Mouse (Mus musculus): Measurements from ENCODE around the gene Slc37a1. TPM values are rescaled to one million over a fixed set of nuclear protein-coding genes. Genes with fewer than 3 reads are reported as not detected.
A peak's percentile ranks its signal among the peaks of the same experiment; 100 is the strongest.
"Not testable (repeated sequence)": the region's sequence is repeated elsewhere in the genome, so short reads cannot be mapped to it uniquely, and the experiment has no call there.

The Slc37a1 gene
- total RNA-seq, 2 experiments from 2014 or later, result 3.9 to 8.1 TPM

DNA sequence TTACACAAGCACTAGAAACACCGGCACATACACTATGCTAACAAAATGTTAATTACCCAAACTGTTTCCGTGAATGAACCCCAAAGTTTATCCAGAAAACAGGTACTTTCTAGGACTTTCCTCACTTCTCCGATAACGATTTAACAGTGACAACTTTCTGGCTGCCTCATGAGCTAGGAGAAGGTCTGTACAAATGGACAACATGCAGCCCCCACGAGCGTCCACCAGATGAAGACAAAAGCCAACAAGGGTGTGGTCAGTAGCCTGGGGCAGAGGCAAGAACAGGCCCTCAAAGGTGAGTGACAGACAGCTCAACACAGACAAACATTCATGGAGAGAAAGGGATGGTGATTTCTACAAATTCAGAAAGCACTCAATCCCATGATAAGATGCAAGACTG lies 19.0 kb upstream of the Slc37a1 start:
- ATAC-seq (ENCODE audit: poor library complexity, severe bottlenecking), result no peak

DNA sequence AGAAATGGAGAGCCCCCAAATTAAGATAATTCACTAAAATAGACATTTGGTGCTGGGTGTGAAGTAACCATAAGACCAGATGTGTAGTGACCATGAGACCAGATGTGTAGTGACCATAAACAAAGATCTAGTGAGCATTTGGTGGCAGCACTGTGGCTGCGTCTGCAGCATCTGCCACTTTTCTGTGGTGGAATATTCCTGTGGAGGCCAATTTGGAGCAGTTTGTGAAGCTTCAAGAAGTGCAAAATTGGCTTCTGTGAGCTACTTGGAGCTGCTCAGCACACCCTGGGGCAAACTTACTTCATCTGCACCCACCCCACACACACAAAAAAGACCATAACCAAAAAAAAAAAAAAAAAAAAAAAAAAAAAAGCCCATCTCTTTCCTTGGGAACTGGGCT lies 18.6 kb upstream of the Slc37a1 start:
- no peak for ATAC-seq (ENCODE audit: poor library complexity, severe bottlenecking)

DNA sequence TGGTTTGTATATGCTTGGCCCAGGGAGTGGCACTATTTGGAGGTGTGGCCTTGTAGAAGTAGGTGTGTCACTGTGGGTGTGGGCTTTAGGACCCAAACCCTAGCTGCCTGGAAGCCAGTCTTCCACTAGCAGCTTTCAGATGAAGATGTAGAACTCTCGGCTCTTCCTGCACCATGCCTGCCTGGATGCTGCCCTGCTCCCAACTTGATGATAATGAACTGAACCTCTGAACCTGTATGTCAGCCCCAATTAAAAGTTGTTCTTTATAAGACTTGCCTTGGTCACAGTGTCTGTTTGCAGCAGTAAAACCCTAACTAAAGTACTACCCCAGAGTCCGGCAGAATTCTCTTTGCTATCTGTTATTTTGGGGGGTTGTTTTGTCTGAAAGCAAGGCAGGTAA lies 16.8 kb upstream of the Slc37a1 start:
- ATAC-seq (ENCODE audit: poor library complexity, severe bottlenecking), result no peak

DNA sequence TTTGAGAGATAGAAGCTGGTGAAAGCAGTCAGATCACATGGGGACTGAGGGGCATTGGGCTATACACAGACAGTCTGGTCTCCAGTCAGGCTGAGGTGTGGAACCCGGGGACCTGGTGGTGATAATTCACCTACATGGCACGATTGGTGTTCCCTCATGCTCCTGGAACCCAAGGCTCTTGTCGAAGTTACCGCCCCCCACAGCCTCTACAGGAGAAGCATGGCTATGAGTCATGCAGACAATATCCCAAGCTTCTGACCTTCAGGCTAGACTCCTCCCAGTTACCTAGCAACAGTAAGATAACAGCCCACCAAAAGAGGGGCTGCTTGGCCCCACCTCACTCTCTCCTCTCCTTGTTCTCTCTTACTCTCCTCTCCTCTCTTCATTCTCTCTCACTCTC lies 16.3 kb upstream of the Slc37a1 start:
- ATAC-seq (ENCODE audit: poor library complexity, severe bottlenecking), result no peak

DNA sequence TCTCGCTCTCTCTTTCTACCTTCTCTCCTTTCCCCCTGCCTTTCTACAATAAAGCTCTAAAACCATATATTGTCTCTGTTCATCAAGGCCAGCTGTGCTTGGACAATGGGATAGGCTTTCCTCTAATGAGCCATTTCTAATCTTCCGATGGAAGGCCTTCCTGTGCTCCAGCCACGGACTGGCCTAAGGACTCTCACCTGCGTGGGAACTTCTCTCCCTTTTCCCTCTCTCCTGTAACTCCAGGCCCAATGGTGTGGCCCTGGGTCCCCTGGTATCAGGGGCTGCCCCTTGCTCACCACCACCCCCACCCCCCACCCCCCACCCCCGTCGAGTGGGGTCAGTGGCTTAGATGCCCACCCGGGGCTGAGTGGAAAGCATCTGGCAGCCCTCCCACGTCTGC lies 15.9 kb upstream of the Slc37a1 start:
- not testable (repeated sequence) for ATAC-seq (ENCODE audit: poor library complexity, severe bottlenecking)

DNA sequence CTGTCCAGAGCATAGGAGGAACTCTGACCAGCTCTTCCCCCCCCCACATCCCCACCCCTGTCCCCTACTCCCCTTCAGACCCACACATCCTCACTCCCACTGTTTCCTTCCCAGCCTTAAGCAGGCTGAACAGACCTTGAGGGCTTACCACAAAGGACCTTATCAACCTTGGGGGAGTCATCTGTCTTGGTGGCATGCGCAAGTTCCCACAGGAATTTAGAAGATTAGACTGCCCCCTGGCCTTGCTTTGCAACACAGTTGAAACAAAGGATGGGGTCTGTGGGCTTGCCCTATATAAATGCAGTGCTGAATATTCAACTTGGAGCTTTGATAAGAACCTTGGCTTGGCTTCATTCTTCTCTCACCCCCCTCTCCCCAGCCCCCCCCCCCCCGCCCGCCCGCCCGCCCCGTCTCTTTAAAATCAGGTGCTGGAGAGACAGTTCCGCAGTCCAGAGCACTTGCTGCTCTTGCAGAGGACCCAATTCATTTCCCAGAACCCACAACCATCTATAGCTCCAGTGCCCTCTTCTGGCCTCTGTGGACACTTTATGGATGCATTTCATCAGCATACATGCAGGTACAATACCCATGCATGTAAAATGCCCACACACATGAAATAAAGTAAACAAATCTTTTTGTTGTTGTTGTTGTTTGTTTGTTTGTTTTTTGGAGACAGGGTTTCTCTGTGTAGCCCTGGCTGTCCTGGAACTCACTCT lies 15.3 kb upstream of the Slc37a1 start:
- ATAC-seq (ENCODE audit: poor library complexity, severe bottlenecking), result no peak

DNA sequence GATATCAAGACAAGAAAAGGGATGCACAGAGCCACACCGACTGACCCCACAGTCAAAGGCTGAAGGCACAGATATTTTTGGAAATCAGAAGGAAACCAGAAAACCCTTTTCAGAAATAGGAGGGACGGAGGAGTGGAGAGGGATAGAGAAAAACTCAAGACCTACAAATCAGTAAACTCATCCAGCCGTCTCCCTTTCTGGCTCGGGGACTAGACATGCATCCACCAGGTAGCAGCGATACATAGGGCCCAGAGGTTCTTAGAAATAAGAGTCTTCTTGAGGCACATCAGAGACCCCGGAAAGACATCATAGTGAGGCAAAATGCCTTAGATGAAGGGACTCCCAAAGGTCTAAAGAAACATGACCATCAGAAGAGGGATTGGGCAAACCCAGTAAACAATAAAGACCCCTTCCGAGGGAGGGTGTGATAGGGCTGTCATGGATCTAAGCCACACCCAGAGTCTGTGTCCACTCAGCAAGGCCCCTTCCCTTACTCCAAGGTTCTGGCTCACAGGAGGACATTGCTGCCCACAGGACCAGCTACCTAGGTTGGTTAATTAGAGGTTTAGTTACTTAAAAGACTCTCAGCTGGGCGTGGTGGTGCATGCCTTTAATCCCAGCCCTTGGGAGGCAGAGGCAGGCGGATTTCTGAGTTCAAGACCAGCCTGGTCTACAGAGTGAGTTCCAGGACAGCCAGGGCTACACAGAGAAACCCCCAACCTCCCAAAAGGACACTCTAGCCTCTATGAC lies 14.0 kb upstream of the Slc37a1 start:
- no peak for ATAC-seq (ENCODE audit: poor library complexity, severe bottlenecking)

DNA sequence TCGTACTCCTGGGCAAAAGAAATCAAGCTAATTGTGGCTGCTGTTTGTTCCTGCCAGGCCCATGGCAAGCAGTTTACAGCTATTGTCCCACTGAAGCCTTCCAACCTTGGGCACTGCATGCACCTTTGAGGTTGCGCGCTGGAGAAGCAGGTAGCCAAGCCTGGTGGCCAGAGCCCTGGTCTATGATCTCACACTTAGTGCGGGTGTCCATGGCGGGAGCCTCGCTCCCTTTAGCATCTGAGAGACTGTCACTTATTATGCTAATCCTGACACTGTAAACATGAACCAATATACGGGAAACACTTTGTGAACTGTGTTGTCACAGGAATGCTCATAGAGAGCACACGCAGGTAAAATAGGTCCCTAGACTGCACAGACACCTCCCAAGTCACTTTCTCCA lies 13.0 kb upstream of the Slc37a1 start:
- ATAC-seq (ENCODE audit: poor library complexity, severe bottlenecking), result no peak

DNA sequence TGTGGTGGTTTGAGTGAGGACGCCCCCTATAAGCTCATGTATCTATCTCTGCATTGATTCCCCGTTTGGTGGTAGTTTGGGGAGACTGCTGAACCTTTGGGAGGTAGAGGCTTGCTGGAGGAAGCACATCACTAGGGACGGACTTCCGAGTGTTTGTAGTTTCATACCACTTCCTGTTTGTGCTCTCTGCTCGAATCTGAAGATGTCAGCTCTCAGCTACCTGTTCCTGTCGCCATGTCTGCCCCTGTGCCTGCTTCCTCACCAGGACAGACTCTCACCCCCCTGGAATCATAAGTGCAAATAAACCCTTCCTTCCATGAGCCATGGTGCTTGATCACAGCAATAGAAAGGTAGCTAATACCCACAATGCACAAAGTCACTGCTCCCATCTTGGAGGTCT lies 11.4 kb upstream of the Slc37a1 start:
- peak; percentile 62 for ATAC-seq (ENCODE audit: poor library complexity, severe bottlenecking)

DNA sequence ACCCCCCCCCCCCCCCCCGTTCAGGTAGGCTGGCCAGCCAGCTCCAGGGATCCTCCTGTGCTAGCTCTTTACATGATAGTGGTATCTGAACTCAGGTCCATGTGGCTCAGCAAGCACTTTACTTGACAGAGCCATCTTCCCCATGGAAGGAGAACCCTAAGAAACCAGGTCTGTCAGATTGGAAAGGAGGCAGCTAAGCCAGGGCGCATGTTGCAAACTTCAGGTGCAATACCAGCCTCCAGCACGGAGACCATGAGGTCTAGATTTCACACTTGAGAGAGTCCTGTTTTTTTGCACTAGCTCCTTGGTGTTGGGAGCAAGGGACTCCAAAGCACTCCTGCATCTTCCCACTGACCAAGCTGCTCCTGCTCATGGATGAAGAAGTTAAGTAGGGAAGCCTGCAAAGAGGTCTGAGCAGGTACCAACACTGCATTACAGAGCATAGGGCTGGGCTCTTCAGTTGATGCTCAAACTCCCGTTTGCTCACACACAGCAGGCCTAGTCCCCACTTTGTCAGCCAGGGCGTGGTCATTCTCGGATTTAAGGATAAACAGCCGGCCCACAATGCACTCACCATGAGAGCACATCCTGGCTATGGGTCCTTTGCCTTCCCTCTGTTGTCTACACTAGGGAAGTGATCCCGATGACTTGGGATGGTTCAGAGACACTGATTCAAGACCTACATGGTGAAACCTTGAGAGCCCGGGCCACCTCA lies 10.2 kb upstream of the Slc37a1 start:
- ATAC-seq (ENCODE audit: poor library complexity, severe bottlenecking), result no peak

DNA sequence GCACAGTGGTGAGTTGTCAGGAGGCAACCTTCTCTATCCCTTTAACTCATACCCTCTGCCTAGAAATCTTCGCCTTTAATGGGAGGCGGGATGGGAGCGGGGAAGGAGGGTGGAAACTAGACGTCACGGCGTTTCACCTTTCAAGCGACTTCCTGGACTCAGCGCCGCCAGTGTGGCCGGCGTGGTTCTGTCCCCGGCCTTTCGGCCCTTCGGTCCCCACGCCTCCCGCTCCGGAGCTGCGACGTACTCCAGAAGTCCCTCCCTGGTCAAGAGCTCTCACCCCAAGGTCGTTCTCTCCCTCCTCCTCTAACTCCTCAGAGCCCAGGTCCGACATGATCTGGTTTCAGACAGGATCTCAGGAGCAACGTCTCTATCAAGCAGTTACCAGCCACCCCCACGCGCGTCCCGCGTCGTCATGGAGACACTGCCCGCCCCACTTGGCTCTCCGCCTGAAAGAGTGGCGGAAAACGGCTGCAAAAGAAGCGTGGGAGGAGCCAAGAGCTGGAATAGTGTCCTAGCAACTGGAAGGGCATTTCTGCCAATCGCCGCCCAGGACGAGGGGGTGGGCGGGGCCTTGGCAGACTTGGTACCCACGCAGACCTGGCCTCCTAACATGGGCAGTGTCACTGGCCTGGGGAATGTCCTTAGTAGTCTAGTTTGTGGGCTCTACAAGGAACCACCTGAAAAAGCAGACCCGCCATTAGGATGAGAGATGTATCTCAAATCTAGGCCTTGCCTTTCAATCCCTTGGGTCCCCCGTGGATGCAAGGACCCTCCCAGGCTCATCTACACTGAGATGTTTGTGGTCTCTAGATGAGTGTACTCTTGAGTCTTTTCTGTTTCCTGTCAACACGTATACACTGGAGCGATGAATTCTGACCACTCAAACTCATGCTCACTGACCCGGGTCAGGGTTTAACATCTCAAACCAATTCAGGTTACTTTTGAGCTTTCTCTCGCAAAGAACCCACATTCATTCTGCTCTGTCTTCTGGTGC lies 9.4 kb upstream of the Slc37a1 start, which contains the start of gene Rsph1:
Gene Rsph1 (minus strand): TSS at position 462 of the 997 bp plus-strand sequence.
- ATAC-seq (ENCODE audit: poor library complexity, severe bottlenecking), result peak; percentile 89

DNA sequence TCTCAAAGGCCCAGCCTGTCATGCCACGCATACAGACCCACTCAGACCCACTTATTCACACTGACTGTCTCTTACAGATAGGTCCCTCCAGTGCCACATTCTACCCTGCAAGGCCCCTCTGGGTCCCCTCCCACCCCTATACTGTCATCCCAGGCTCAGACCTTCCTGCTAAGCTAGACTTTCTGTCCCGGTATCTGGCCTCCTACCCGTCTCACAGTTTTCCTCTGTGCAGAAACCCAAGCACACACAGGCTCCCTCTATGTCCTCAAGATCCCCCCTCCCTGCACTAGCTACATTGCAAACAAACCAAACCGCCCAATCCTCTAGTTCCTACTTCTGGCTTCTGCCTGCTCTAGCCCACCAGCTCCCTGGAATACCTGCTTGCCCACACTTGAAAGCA lies 8.7 kb upstream of the Slc37a1 start:
- no peak for ATAC-seq (ENCODE audit: poor library complexity, severe bottlenecking)

DNA sequence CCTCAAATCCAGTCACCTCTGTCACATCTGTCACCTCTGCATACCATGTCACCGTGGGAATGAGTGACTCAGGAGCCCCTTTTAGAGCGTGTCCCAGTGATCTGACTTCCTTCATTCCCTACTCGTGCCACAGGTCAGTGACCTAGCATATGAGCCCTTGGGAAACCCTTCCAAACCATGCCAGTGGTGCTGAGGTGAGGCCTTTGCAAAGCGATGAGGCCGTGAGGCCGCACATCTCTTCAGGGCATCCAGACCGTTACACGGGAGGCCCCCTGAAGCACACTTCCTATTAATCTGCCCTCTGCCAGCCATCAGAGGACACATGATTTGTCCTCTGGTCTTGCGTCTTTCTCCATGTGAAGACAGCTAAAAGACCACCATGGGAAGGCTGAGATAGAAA lies 7.1 kb upstream of the Slc37a1 start:
- no peak for ATAC-seq (ENCODE audit: poor library complexity, severe bottlenecking)

DNA sequence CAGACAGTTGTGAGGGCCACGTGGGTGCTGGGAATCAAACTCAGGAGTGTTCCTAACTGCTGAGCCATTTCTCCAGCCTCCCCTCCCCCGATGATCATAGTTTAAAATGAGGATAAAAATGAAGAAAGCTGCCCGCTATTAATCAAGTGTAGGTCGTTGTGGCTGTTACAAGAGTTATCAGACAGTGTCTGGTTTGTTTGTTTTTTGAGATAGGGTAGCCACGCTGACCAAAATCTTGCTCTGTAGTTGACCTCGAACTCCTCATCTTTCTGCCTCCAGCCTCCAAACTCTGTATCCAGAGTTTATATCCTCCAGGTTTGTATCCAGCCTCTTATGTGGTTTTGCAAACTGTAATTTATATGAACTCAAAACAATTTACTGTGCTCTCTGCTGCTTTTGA lies 6.3 kb upstream of the Slc37a1 start:
- no peak for ATAC-seq (ENCODE audit: poor library complexity, severe bottlenecking)

DNA sequence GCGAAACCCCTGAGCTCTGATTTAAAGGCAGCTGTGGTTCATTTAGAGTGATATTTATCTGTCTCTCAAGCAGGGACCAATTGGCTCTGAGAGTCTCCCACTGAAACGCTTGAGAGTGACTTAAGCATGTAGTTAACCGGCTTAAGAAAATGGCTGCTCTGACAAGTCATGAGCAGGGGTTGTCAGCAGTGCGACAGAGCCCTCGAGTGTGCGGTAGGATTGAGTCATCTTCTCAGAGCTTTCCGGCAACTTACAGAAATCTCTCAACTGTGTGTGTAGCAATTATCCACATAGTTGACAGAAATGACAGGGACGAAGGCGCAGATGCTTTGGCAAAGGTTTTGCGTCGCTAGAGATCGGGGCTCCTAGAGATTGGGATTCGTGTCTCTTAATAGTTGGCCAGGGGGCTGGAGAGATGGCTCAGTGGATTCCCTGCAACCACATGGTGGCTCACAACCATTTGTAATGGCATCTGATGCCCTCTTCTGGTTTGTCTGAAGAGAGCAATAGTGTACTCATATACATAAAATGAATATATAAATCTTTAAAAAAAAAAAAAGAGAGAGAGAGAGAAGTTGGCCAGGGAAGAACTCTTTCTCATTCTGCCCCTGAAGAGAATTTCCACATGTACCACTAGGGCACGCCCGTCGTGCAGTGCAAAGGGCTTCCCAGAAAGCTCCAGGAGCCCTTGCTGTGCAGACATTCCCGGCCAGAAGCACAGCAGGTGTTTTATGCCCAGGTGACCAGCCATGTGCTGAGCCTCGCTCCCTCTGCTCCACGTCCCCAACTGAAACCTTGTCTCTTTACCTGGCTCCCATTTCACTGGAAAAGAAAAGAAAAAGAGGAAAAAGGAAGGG lies 4.5 kb upstream of the Slc37a1 start:
- ATAC-seq (ENCODE audit: poor library complexity, severe bottlenecking), result peak; percentile 45

DNA sequence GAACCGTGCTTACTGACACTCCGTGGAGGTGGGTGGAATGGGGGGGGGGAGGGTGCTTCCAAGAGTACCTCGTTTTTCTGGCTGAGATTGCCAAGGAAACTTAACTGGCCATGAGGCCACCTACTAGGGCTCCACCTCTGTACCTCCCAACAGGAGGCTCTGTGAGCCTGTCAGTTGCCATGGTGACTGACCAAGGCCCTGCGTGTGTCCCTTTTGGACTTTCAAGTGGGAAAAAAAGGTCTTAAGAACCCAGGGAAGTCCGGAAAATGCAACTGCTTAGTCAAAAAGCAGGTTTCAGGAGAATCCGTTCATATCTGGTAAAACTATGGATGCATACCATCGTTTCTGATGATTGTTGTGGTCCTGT lies 3.9 kb upstream of the Slc37a1 start:
- ATAC-seq (ENCODE audit: poor library complexity, severe bottlenecking), result no peak

DNA sequence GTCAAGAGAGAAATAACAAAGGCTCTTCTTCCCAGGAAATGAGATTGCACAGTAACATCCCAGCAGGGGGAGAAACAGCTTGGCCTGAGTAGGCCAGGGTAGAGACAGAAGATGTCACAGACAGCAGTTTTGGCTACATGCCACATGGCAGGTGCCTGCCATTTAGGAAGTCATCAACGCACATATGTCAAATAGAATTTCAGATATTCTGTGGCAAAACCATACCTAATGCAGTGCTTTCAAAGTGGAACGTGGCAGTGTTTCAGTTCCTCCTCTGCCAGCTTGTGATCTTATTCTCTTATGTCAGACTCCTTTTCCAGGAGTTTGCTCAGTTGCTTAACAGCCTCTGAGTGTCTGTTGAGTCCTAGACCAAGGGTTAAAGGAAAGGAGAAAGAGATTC lies 725 bp upstream of the Slc37a1 start:
- ATAC-seq (ENCODE audit: poor library complexity, severe bottlenecking), result peak; percentile 23; the same call in 1 of the 2 replicates

DNA sequence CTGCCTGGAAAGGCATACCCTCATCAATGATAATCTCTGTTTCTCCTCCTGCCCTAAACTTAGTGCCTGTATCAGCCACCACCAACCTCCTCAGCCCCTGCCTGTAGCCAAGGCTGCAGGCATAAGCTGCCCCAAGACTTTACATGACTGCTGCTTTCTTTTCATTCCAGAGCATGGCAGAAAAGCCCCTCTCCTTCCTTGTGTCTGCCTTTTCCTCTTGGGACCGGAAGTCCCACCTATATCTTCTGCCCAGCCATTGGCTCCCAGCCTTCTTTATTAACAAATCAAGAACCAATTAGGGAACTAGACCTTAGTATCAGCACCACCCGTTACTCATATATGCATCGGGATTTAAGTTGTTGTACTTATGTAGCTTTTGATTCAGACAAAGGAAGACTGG lies 624 bp downstream of the Slc37a1 start:
- ATAC-seq (ENCODE audit: poor library complexity, severe bottlenecking), result no peak

DNA sequence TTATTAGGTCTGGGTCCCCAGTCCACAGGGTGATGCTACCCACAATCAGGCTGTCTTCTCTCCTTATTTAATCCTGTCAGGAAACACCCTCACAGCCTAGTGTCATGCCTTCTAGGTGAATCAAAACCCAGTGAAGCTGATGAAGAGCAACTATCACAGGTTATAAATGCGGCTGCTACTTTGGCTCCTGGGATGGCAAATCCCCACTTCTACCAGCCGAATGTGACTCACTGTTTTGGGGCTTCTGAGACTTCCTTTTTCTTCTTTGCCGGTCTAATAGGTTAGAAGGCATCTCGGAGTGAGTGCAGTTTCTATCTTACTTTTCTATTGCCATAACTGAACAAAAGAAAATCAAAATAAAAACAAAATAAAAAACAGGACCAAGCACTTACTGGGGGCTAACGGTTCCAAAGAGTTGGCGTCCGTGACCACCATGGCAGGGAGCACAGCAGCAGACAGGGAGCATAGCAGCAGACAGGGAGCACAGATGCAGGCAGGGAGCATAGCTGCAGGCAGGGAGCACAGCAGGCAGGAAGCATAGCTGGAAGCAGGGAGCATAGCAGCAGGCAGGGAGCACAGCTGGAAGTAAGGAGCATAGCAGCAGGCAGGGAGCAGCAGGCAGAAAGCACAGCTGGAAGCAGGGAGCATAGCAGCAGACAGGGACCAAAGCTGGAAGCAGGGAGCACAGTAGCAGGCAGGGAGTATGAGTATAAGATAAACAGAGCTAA lies 2.6 kb downstream of the Slc37a1 start:
- ATAC-seq (ENCODE audit: poor library complexity, severe bottlenecking), result peak; percentile 48; the same call in 1 of the 2 replicates
